Mouse (Mus musculus) 3T3-L1 (cell line): ENCODE data around the gene Sdcbp2.
"Not testable (repeated sequence)": the region's sequence is repeated elsewhere in the genome, so short reads cannot be mapped to it uniquely, and the experiment has no call there.

Experiments
- DNase-seq: peaks from one replicate; pipeline ENCODE4 v3.0.0-alpha.2; 2015; ENCODE audit warnings: low read depth, low spot score

Gene Sdcbp2

DNA sequence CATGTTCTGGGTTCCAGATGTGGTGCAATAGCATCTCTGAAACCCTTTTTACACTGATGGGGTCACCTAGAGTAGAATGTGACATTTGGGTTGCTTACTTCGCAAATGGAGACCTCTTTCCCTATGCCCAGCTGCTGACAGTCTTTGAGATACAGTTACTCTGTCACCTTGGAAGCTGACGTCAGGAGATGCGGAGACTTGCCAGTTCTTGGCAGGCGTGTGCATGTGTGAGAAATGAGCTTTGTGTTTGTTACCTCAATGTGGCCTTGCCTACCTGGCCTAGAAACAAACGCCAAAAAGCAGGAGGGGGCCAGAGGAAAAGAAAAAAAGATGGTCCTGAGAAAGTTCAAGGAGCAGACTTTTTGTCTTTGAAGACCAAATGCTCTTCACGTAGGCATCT is 5.6 kb upstream of the Sdcbp2 start:
- DNase-seq, result no peak

DNA sequence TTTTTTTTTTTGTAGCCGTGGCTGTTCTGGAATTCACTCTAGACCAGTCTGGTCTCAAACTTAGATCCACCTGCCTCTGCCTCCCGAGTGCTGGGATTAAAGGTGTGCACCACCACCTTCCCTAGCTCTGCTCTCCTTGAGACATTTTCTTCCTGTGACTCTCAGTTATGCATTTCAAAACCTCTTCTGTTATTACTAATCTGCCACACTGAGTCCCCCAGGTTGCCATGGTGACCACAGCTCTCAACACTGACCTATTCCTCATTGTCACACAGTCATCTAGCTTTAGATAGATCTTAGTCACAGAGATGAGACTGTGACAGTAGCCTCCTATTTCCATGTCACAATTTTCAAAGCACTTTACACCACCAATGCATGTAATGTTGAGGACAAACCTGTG is 3.0 kb upstream of the Sdcbp2 start:
- peak; percentile 45 for DNase-seq

DNA sequence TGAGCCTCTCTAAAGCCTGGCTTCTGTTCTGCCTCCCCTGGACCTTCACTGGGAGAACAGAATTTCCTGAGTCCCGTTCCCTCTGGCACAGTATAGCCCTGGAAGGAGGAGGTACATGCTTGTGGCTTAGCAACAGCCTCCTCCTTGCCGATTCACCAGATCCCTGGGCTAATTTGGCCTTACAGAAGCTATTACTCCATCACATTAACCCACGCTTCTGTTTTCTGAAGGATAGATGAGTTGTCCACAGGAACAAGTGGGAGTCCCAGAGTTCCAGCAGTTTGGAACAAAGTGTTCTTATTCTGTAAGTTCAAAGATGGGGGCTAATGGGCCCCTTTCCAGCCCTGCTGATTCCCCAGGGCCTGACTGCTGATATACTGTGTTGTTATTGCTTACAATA is 1.2 kb downstream of the Sdcbp2 start:
- DNase-seq, result no peak

DNA sequence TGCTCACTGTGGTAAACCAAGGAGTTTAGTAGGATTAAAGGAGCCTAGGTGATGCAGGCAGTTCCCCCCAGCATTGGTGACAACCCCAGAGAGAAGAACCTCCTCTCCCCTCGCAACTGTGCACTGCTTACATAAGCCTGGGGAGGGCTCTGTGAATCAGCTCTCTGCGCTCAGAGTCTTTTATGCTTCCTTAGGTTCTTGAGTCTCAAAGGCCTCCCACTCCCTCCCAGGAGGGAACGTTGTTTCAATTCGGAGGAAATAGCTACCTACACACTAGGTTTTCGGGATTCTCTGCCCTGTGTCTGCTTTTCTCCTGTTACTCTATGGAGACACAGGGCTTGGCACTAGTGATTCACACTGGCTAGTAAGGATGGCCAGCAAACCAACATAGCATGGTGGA is 2.2 kb downstream of the Sdcbp2 start:
- no peak for DNase-seq

DNA sequence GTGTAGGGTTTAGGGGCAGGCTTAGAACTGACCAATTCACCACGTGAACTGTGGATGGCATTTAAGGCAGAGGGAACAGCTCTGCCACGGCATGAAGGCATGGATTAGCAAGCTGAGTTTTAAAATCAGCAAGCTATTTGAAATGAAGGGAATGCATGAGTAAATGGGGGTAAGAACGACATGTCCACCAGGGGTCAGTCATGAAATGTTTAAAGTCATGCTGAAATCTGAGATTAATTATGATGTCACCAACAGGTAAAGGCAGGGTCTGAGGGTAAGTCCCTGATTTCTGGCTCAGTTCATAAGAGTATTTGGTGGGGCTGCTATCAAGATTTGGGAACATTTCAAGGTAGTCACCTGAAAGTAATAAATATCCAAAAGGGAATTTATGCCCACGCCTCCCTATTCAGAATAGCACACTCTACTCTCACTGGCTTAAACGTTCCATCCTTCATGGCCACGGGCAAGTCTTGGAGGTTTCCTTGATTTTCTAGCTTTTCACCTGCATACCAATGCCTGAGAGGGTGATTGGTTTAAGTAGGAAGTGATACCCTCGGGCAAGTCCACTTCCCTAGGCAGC is 2.8 kb downstream of the Sdcbp2 start:
- peak; percentile 64 for DNase-seq

DNA sequence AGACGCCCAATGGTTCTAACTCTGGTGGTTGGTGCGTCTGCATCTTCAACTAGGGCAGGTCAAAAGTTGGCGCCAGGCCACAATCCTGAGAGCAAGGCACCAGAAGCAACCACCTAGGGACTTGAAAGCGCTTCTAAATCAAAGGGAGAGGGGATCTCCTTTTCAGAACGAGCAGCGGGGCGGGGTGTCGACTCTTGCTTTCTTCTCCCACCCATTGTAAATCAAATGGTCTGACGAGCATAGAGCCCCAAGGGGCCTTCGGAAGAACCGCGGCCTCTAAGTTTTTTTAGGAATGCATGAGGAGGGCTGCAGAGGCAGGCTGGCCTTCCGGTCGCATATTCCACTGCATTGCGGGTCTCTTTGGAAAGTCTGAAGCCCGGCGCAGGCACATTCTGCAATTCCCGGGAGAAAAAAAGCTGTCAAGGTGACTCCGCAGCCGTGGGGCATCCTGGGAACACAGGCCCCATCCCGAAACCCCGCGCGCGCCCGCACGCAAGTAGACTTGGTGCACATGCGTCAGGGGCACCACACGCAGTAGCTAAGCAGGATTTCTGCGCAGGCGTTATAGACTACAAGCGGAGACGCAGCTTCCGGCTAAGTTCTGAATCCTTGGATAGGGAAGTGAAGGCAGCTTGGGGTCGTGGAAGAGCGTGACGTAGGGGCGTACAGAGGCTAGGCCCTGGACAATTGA is 3.4 kb downstream of the Sdcbp2 start:
- DNase-seq, result no peak

DNA sequence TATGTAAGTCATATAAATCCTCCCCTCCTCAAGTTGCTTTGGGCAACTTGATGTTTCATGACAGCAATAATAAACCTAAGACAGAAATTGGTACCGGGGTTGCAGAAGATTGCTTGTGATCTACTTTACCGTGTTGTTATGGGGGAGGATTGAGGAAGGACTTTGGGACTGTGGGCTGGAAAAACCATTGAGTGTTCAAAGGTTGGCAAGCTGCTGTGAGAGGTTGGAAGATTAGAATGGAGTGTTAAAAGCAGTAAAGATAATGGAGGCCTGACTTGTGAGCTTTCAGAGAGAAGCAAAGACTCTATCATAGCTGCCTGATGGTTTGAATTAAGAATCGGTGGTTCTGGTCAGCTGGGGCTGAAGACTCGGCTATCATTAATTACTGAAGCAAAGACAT is 6.8 kb downstream of the Sdcbp2 start:
- DNase-seq, result no peak

DNA sequence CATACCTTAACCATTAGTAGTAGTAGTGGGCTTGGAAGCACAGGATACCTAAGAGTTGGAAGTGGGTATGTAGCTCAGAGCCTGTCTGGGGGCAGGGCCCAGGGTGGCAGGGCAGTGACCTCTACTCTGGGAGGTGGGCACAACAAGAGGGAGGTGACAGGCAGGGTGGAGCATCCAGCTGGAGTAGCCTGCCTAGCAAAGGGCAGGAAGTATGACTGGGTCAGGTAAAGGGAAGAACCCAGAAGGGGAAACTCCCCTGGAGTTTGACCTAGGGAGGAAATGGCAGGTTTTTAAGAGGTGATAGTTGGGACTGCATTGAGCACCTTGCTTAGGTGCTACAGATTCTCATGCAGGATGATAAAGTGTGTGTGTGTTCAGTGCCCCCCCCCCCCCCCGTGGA is 8.5 kb downstream of the Sdcbp2 start:
- no peak for DNase-seq

DNA sequence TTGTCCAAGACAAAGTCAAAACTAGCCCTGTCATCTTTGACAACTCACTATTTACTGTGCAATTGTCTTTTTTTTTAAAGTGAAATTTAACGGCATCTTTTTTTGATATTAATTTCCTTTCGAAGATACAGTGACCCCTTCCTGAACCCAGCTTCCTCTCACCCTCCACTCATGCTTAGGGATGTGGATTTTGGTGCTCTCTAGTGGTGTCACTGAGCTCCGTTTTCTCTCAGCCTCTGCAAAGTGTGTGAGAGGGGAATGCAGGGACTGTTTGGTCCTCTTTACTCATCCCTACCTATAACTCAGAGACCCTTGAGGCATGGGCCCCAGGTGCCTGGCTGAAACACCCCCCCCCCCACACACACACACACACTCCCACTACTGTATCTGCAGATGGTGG is 13.5 kb downstream of the Sdcbp2 start:
- DNase-seq, result no peak

DNA sequence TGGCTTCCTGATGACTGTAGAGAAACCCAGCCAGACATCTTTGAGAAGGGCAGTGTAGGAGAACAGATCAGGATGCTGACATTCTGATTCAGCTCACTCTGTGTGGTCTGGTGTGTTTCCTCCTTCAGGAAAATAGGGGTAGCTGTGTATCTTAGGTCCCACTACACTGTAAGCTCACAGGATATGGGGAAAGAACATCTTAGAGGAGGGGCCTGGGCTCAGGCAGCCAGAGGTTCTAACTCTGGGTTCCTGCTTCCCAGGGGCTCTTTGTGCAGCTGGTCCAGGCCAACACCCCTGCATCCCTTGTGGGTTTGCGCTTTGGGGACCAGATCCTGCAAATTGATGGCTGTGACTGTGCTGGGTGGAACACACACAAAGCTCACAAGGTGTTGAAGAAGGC is 14.4 kb downstream of the Sdcbp2 start:
- no peak for DNase-seq

DNA sequence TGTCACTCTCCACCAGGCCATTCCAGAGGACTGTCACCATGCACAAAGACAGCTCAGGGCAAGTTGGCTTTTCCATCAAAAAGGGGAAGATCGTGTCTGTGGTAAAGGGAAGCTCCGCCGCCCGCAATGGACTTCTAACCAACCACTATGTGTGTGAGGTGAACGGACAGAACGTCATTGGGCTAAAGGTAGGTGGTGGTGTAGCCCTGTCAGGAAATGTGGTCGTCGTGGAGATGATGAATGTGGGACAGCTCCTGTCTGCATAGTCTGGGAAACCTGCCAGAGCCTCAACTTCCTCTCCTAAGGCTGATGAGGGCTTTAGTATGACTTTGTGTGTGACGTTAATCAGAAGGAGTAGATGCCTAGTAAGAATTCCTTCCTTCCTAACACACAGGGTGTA is 14.9 kb downstream of the Sdcbp2 start:
- peak; percentile 39 for DNase-seq

DNA sequence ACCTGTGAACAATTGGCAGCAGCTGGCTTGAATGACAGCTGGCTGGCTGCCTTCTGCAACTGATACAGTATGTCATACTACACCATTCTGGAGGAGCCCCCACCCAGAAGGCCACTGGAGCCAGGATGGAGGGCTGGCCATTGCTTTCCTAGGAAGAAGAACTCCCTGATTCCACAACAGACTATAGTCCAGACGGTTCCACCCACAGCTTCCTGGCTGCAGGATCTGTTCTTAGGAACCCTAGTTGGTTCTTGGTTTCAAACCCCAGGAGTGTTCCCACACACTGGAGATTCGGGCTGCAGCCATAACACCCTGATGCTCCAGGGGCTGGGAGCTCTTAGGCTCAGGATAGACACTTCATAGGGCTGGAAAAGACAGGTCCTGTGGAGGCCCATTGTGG is 25.6 kb downstream of the Sdcbp2 start:
- DNase-seq, result no peak

DNA sequence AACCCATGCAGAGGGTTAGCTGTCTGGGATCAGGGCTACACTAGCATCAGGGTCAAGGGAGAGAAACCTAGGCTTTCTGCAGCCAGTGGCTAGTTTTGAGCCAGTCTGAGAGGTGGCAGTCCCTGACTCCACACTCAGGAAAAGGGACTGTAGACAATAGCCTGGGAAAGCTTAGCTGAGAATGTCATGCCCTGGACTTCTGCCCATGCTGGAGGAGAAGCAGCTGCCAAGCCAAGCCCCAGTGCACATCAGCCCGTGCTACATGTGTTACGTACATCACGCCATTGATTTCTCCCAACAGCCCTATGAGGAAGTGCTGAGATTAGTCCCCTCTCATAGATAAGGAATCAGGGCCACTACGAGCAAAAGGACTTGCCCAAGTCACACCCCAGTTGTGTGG is 29.7 kb downstream of the Sdcbp2 start:
- DNase-seq, result no peak

DNA sequence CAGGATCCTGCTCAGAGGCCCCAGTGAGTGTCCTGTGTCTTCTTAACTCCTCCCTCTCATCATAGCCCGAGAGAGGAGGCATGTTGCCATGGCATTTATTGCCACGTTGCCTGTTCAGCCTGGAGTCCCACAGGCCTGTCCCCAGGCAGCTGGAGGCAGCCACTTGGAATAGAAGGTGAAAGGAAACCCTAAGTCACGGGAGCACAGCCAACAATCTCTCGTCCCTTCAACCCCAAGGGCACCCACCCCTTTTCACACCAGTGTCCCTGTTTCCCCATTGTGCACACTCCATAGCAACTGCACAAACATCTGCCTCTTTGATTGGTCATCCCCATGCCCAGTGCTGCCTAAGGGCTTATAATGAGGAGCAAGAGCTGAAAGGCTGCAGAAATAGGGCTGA is 31.2 kb downstream of the Sdcbp2 start:
- peak; percentile 6 for DNase-seq

DNA sequence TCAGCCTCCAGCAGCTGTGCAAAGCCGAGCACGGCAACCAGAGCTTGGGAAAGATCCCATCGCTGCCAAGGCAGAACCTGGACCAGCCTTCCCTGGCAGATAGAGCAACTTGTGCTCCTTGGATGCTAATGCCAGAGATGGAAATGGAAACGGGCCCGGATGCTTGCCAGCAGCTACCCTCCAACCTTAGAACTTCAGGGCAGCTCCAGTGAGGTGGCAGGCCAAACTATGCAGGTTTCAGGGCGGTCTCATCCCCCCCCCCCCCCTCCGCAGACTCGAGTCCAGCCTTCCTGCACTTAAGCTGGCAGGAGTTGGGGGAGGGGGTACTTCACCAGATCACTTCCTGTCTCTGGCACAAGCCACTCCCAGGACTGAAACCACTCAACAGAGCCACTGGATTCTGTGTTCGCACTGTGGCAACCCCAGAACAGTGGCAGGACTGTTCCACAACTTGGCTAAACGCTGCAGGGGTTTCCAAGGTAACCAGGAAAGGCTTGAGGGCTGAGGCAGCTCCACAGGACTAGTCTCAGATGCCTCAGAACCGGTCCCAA is 33.1 kb downstream of the Sdcbp2 start:
- DNase-seq, result peak; percentile 47

DNA sequence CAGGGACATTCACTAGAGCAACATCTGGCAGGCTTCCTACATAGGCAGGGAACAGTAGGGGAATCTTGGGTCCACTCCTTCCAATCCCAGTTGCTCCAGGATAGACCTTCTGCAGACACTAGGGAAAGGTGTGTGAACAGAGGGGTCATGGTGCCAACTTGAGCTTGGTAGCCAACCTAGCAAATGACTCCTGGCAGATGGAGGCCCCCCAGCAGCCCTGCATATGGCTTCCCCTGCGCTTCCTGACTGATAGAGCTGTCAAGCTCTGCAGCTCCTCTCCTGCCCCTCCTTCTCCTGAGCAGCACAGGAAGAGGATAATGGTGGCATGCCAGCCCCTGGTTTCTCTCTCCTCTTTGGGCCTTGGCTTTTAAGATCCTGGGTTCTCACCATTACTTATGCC is 36.0 kb downstream of the Sdcbp2 start:
- no peak for DNase-seq

DNA sequence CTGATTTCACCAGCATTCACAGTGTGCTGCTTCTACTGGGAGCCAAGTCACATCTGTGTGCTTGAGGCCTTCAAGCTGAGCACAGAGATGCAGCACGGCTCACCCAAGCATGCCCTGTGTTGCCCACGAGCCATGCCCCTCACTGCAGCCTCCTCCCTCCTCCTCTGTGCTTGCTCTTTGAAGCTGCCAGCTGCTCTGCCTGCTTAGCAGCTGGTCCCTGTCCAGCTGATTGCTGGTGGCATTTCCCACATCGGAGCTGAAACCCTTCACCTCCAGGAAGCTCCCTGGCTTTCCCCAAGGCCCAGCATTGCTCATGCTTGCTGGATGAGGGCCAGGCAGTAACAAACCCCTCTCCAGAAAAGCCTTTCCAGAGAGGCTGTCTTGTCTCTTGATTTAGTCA is 37.6 kb downstream of the Sdcbp2 start:
- peak; percentile 46 for DNase-seq

DNA sequence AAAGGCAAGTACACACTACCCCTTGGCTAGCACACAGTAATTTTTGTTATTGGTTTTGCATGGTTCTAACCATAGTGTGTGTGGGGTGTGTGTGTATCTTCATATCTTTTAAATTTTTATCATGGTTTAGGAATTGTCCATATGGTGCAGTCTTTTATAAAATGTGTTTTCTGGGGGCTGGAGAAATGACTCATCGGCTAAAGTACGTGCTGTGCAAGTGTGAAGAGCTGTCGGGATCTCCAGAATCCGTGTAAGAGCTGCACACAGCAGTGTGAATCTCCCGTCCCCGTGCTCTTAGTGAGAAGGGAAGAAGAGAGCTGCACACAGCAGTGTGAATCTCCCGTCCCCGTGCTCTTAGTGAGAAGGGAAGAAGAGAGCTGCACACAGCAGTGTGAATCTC is 43.4 kb downstream of the Sdcbp2 start:
- not testable (repeated sequence) for DNase-seq

DNA sequence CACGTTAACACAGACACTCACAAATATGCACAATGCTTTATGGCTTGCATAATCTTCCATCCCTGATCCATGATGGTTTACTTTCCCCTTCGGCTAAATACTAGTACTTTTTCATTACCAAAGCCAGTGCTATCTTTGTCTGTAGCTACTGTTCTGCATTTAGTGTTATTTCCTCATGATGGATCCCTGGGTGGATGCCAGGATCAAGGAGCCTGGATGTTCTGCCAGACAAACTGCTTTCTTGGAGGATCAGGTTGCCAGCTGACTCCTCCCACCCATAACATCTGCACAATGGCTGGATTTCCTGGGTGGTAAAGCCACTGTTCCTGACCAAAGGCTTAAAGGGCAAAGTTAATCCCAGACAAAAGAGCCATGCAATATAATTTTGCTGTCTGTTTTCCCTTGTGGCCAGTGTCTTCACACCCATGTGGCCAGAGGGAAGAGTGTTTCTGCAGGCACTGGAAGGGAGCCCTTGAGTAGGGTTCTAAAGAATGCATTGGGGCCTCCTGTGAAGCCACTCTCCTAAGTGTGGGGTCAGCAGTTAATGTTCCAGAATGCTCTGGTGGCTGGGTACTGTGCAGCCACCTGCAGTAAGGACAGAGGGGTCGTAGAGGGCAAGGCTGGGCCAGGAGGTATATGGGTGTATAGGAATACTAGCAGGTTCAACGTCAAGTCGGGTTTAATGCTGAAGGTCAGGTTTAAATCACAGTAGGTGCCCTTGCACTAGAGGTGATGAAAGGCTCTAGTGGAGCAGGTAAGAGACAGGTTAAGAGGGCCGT is 44.3 kb downstream of the Sdcbp2 start:
- DNase-seq, result peak; percentile 45

DNA sequence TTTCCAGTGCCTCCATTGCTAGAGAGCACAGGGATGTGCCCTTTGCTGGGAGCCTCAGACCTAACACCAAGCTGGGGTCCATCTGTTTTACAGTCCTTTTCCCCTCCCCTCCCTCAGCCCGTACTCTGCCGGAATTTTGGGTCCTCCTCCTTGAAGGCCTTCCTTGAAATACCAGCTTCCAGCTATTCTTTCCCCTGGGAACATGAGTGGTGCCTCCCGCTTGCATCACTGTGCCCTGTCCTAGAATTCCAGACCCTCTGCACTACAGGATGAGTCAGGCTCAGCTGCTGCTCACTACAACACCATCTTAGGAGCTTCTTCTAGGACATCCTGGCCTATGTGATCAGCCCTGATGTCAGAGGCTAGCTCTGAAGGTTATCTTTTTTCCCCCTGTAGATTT is 51.4 kb downstream of the Sdcbp2 start:
- DNase-seq, result peak; percentile 52

DNA sequence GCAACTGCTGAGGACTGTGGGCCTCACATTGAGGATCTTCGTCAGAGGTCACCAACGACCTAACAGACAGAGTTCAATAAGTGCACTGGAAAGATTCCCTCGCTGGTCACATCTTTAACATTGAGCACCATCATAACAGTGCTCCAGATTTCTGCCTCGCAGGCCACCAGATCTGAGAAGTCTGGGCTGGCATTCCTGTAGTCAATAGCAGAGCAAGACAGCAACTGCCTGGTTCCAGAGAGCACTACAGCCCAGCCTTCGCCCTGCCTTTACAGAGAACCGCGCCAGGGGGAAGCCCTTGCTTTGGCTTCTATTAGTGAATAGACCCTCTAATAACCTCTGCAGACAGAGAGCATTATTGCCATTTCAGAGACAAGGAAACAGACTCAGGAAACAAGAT is 53.9 kb downstream of the Sdcbp2 start:
- no peak for DNase-seq

DNA sequence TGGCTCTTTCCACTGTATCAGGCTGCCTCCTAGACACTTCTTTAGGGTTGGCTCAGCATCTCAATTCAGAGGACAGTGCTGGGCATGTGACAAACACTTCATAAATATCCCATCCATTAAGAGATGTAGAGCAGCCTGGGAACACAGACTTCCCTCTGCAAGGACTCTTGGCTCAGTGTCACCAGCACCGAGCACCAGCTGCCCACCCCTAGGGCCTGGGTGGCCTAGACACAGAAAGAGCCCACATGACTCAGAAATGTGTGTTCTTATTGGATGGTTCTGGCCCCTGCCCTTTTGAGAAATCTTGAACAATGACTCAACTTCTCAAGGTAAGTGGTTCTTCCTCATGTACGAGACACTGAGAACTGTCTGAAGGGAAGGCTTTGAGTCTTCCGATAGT is 55.6 kb downstream of the Sdcbp2 start:
- no peak for DNase-seq

DNA sequence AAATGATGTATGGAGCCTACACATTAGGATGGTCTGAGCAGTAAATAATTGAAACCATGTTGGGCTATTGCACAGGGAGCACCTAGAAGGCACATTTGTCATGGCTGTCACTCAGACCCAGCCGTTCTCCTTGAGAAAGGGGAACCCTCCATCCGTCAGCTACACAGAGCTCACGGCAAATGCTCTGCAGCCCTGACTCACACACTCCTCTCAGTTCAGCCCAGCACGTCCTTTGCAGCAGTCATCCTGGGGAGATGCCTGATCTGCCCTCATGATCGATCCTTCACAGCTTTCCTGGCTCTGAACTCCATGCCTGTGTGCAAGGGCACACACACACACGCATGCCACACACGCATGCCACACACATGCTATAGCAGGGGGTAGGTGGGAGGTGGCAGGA is 56.9 kb downstream of the Sdcbp2 start:
- DNase-seq, result no peak
